Comparison of ENCODE assay signal across 8 mouse cellular contexts in the genomic region with DNA sequence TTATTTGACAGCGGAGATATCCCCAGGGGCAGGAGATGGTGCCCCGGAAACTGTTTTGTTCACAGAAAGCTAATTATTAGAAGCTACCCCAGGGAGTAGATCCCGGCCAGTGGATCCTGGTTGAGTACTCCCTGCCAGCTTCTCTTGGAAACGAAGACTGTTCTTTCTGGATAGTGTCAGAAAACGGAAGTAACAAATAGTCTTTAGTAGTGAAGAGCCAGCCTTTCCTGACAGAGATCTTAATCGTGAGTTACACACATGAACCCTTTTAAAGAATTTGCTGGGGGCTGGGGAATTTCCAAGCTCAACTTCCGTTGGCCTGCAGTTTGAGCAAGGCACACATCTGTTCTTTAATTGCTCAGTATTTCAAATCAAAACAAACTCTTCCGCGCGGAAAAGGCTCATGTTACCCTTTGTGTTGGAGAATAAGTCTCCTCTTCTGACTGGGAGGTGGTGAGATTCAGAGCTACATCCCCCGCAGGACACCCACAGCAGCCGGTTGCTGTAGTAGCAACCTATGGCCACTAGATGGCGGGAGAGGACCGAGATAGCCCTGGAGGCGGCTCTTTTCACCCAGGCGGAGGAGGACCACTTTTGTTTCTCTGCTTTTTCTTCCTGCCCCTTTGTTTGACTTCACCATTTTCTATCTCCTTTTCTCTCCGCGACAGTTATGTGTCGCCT.
DNase-seq lines count a peak whose midpoint lies in the region; ATAC-seq and TF ChIP-seq lines count a peak whose summit lies in the region.

No protein-coding gene starts in this region.

- WGBS in forebrain, embryonic 16.5 days, result 8% methylated on average over 19 of the region's 19 CpGs
- 6% methylated on average over 19 of the region's 19 CpGs for WGBS in neural tube, embryonic 14.5 days

- H3K27me3 ChIP-seq in G1E (ENCODE audit: insufficient read depth, low read length), result peaks cover 6% of the 10 kb centered on the region
- H3K27me3 ChIP-seq in forebrain, embryonic 16.5 days (replicated peaks; ENCODE audit: control insufficient read depth, insufficient read depth, low read length), result no peaks in the 10 kb centered on the region
- H3K27me3 ChIP-seq in neural tube, embryonic 14.5 days (ENCODE audit: control insufficient read depth, insufficient read depth, low read length), result no peaks in the 10 kb centered on the region
- no peaks in the 10 kb centered on the region for H3K27me3 ChIP-seq in testis, adult 2 months (ENCODE audit: control insufficient read depth, insufficient read depth, low read length)

- TF ChIP-seq POLR2A in testis, adult 2 months (IDR thresholded peaks at IDR 0.05; ENCODE audit: control insufficient read depth, low read depth, low read length), result no peak

- no peak overlapping the region for H3K4me3 ChIP-seq in G1E (ENCODE audit: low read depth, low read length)
- peak overlapping the region; percentile 49 for H3K4me3 ChIP-seq in forebrain, embryonic 16.5 days (replicated peaks; ENCODE audit: low read length)
- peak overlapping the region; percentile 33 for H3K4me3 ChIP-seq in neural tube, embryonic 14.5 days (ENCODE audit: low read depth, low read length)
- H3K4me3 ChIP-seq in testis, adult 2 months (ENCODE audit: control insufficient read depth, low read depth, low read length), result peak overlapping the region; percentile 26

- H3K4me2 ChIP-seq in forebrain, embryonic 16.5 days (ENCODE audit: low read length), result peak overlapping the region; percentile 67
- peak overlapping the region; percentile 66 for H3K4me2 ChIP-seq in neural tube, embryonic 14.5 days (ENCODE audit: low read depth, low read length)

- peak; percentile 40; the same call in 1 of the 2 replicates for ATAC-seq in G1E (ENCODE audit: extremely low read depth, insufficient number of reproducible peaks, low FRiP score, poor library complexity, severe bottlenecking)
- ATAC-seq in forebrain, embryonic 16.5 days, result peak; percentile 91
- peak; percentile 89 for ATAC-seq in neural tube, embryonic 14.5 days (ENCODE audit: low read depth)

- H3K27ac ChIP-seq in forebrain, embryonic 16.5 days (ENCODE audit: low read length), result peak overlapping the region; percentile 86
- peak overlapping the region; percentile 84 for H3K27ac ChIP-seq in neural tube, embryonic 14.5 days (ENCODE audit: low read depth, low read length)
- no peak overlapping the region for H3K27ac ChIP-seq in testis, adult 2 months (ENCODE audit: control insufficient read depth, insufficient read depth, low read depth, low read length)

- peak; percentile 80 for TF ChIP-seq CTCF in G1E (IDR thresholded peaks at IDR 0.05; ENCODE audit: low read depth, low read length)
- peak; percentile 97 for TF ChIP-seq CTCF in testis, adult 2 months (IDR thresholded peaks at IDR 0.05; ENCODE audit: control insufficient read depth, insufficient read depth, insufficient replicate concordance, low read depth, low read length)

- H3K9ac ChIP-seq in forebrain, embryonic 16.5 days (replicated peaks; ENCODE audit: low read depth, low read length), result peak overlapping the region; percentile 69
- H3K9ac ChIP-seq in neural tube, embryonic 14.5 days (replicated peaks; ENCODE audit: low read depth, low read length), result peak overlapping the region; percentile 67

- intact Hi-C loops in heart, postnatal 36 days (cut with DNase I), result loop anchor here (1.0 to 5.0 kb wide), 5 partner anchors 419 to 1274 kb away; a partner anchor contains a TSS

- H3K9me3 ChIP-seq in G1E (replicated peaks), result no peaks in the 10 kb centered on the region
- no peaks in the 10 kb centered on the region for H3K9me3 ChIP-seq in forebrain, embryonic 16.5 days (ENCODE audit: control insufficient read depth, low read length)
- H3K9me3 ChIP-seq in neural tube, embryonic 14.5 days (ENCODE audit: control insufficient read depth, low read length), result no peaks in the 10 kb centered on the region

- DNase-seq in G1E (ENCODE audit: low spot score), result peak; percentile 52
- peak; percentile 67 for DNase-seq in cerebellum, adult 11-12 months
- peak; percentile 78 to 84 for DNase-seq in heart, postnatal 36 days
- DNase-seq in layer of hippocampus, adult 18-20 months (ENCODE audit: low spot score in 2 of 2), result peak; percentile 81 to 93
- DNase-seq in lung, adult 18-20 months, result peak; percentile 75 to 80

- no peaks in the 10 kb centered on the region for H3K36me3 ChIP-seq in G1E (replicated peaks)
- no peaks in the 10 kb centered on the region for H3K36me3 ChIP-seq in forebrain, embryonic 16.5 days (ENCODE audit: control insufficient read depth, insufficient read depth)
- no peaks in the 10 kb centered on the region for H3K36me3 ChIP-seq in neural tube, embryonic 14.5 days (ENCODE audit: control insufficient read depth, insufficient read depth, low read length)
- no peaks in the 10 kb centered on the region for H3K36me3 ChIP-seq in testis, adult 2 months (ENCODE audit: control insufficient read depth, insufficient read depth, low read length)

- H3K4me1 ChIP-seq in G1E (ENCODE audit: insufficient read depth, low read depth, low read length), result peaks cover 5% of the 10 kb centered on the region
- H3K4me1 ChIP-seq in forebrain, embryonic 16.5 days (replicated peaks; ENCODE audit: control insufficient read depth, insufficient read depth, low read length), result peaks cover 23% of the 10 kb centered on the region
- peaks cover 9% of the 10 kb centered on the region; the same call in 1 of the 2 replicates for H3K4me1 ChIP-seq in neural tube, embryonic 14.5 days (ENCODE audit: control insufficient read depth, insufficient read depth, low read length)
- peaks cover 5% of the 10 kb centered on the region for H3K4me1 ChIP-seq in testis, adult 2 months (ENCODE audit: control insufficient read depth, insufficient read depth, low read length)

Comparison
In these comparisons a context has a peak if more than half of its experiments do, and no peak if none do; other contexts are left out.
1. ATAC-seq: peak in every context shown above with its lines; median percentile 91 in forebrain, embryonic 16.5 days; 89 in neural tube, embryonic 14.5 days; 40 in G1E.